Comparison of ENCODE assay signal across 20 mouse cellular contexts in the genomic region with DNA sequence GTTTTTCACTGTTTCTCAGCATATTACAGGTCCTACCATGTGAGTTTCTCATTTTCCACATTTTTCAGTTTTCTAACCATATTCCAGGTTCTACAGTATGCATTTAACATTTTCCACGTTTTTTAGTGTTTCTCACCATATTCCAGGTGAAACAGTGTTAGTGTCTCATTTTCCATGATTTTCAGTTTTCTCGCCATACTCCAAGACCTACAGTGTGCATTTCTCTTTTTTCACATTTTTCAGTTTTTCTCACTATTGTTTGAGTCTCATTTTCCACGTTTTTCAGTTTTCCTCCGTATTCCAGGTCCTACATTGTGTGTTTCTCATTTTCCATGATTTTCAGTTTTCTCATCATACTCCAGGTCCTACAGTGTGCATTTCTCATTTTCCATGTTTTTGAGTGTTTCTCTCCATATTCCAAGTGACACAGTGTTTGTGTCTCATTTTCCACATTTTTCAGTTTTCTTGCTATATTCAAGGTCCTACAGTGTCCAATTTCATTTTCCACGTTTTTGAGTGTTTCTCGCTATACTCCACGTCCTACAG.
DNase-seq lines count a peak whose midpoint lies in the region; ATAC-seq and TF ChIP-seq lines count a peak whose summit lies in the region.
"Had no signal": no experiment of that assay in that cellular context is flagged by ENCODE, and none has a peak within 500 bp of the region (broad histone marks: within the 10 kb centered on the region; RNA-seq: fewer than 3 reads in every experiment).

No protein-coding gene starts in this region.

- no peaks in the 10 kb centered on the region for H3K36me3 ChIP-seq in intestine, embryonic 14.5 days (ENCODE audit: control insufficient read depth, insufficient read depth, low read length)
- H3K36me3 ChIP-seq in intestine, embryonic 16.5 days (ENCODE audit: control insufficient read depth, insufficient read depth, low read length) = no peaks in the 10 kb centered on the region
- no peaks in the 10 kb centered on the region for H3K36me3 ChIP-seq in midbrain, postnatal 0 days (ENCODE audit: insufficient read depth, low read length)
- H3K36me3 ChIP-seq in midbrain, embryonic 15.5 days (replicated peaks) = no peaks in the 10 kb centered on the region
- H3K36me3 ChIP-seq: embryonic facial prominence, embryonic 12.5 days; heart, embryonic 10.5 days had no signal

- 0 out of 2 replicates have a peak, but pooled peaks have one; percentile 62 for ATAC-seq in intestine, embryonic 14.5 days (replicated peaks; ENCODE audit: low FRiP score, low TSS enrichment, low read depth)
- no peak for ATAC-seq in intestine, embryonic 16.5 days
- ATAC-seq in midbrain, postnatal 0 days (ENCODE audit: low FRiP score) = peak; percentile 69; the same call in 1 of the 2 replicates
- no peak for ATAC-seq in midbrain, embryonic 15.5 days (replicated peaks)
- ATAC-seq: forebrain, embryonic 13.5 days had no signal

- no peak overlapping the region for H3K4me3 ChIP-seq in intestine, embryonic 14.5 days (ENCODE audit: low read depth, low read length)
- H3K4me3 ChIP-seq in intestine, embryonic 16.5 days (ENCODE audit: low read length) = no peak overlapping the region
- H3K4me3 ChIP-seq in midbrain, postnatal 0 days (ENCODE audit: low read depth, low read length) = no peak overlapping the region
- H3K4me3 ChIP-seq in midbrain, embryonic 15.5 days = no peak overlapping the region
- H3K4me3 ChIP-seq: embryonic facial prominence, embryonic 12.5 days; forebrain, embryonic 13.5 days; gastrocnemius, adult 2 months; heart, embryonic 10.5 days had no signal

- H3K4me1 ChIP-seq in intestine, embryonic 14.5 days (replicated peaks; ENCODE audit: control insufficient read depth, insufficient read depth, low read length) = no peaks in the 10 kb centered on the region
- no peaks in the 10 kb centered on the region for H3K4me1 ChIP-seq in intestine, embryonic 16.5 days (ENCODE audit: control insufficient read depth, insufficient read depth, low read length)
- no peaks in the 10 kb centered on the region for H3K4me1 ChIP-seq in midbrain, postnatal 0 days (ENCODE audit: insufficient read depth, low read length)
- no peaks in the 10 kb centered on the region for H3K4me1 ChIP-seq in midbrain, embryonic 15.5 days
- H3K4me1 ChIP-seq: embryonic facial prominence, embryonic 12.5 days; forebrain, embryonic 13.5 days; heart, embryonic 10.5 days had no signal

- no peak overlapping the region for H3K9ac ChIP-seq in intestine, embryonic 14.5 days (ENCODE audit: low read length)
- no peak overlapping the region for H3K9ac ChIP-seq in intestine, embryonic 16.5 days (ENCODE audit: low read depth, low read length)
- no peak overlapping the region for H3K9ac ChIP-seq in midbrain, postnatal 0 days (replicated peaks; ENCODE audit: low read length, poor library complexity, severe bottlenecking)
- no peak overlapping the region for H3K9ac ChIP-seq in midbrain, embryonic 15.5 days
- H3K9ac ChIP-seq: embryonic facial prominence, embryonic 12.5 days; forebrain, embryonic 13.5 days; liver, embryonic 14.5 days had no signal

- peak; percentile 9 for DNase-seq in embryo, embryonic 10 days (ENCODE audit: low spot score)
- no peak for DNase-seq in embryo, embryonic 9.5 days (ENCODE audit: extremely low spot score)
- no peak for DNase-seq in intestine, embryonic 14.5 days (ENCODE audit: low spot score)
- DNase-seq in midbrain, postnatal 0 days (ENCODE audit: low spot score) = peak; percentile 4
- no peak for DNase-seq in spleen, postnatal 14 days (ENCODE audit: low spot score in 2 of 2)
- no peak for DNase-seq in right cerebral cortex, adult 2 months (ENCODE audit: low spot score in 2 of 2)
- DNase-seq: adrenal gland, postnatal 14 days; cerebellum, postnatal 14 days; gastrocnemius, adult 2 months; heart, postnatal 4 days; kidney, adult 9 months; lung, postnatal 36 days; right cerebral cortex, postnatal 25 days; thymus, postnatal 36 days had no signal

- peaks cover 39% of the 10 kb centered on the region for H3K9me3 ChIP-seq in intestine, embryonic 14.5 days (ENCODE audit: control insufficient read depth, low read length)
- peaks cover 24% of the 10 kb centered on the region for H3K9me3 ChIP-seq in intestine, embryonic 16.5 days (ENCODE audit: control insufficient read depth, low read length)
- peaks cover 42% of the 10 kb centered on the region for H3K9me3 ChIP-seq in midbrain, postnatal 0 days (ENCODE audit: low read length)
- peaks cover 45% of the 10 kb centered on the region for H3K9me3 ChIP-seq in midbrain, embryonic 15.5 days

- no peak overlapping the region for H3K27ac ChIP-seq in intestine, embryonic 14.5 days (ENCODE audit: low read depth)
- H3K27ac ChIP-seq in intestine, embryonic 16.5 days (ENCODE audit: low read length) = no peak overlapping the region
- no peak overlapping the region for H3K27ac ChIP-seq in midbrain, postnatal 0 days (ENCODE audit: low read depth, low read length)
- H3K27ac ChIP-seq in midbrain, embryonic 15.5 days = no peak overlapping the region
- H3K27ac ChIP-seq: embryonic facial prominence, embryonic 12.5 days; forebrain, embryonic 13.5 days; gastrocnemius, adult 2 months; heart, embryonic 10.5 days; liver, embryonic 14.5 days had no signal

- TF ChIP-seq CTCF in midbrain, postnatal 0 days (IDR thresholded peaks at IDR 0.05) = no peak

- H3K27me3 ChIP-seq in intestine, embryonic 14.5 days (replicated peaks; ENCODE audit: control insufficient read depth, insufficient read depth, low read length) = no peaks in the 10 kb centered on the region
- H3K27me3 ChIP-seq in intestine, embryonic 16.5 days (replicated peaks; ENCODE audit: control insufficient read depth, insufficient read depth, low read length) = no peaks in the 10 kb centered on the region
- H3K27me3 ChIP-seq in midbrain, postnatal 0 days (ENCODE audit: insufficient read depth, low read length) = no peaks in the 10 kb centered on the region
- no peaks in the 10 kb centered on the region for H3K27me3 ChIP-seq in midbrain, embryonic 15.5 days (replicated peaks)
- H3K27me3 ChIP-seq: embryonic facial prominence, embryonic 12.5 days; forebrain, embryonic 13.5 days had no signal

- WGBS in intestine, embryonic 14.5 days = 76% methylated on average over 7 of the region's 7 CpGs
- 81% methylated on average over 7 of the region's 7 CpGs for WGBS in intestine, embryonic 16.5 days
- WGBS in midbrain, postnatal 0 days = 75% methylated on average over 7 of the region's 7 CpGs
- 58% methylated on average over 7 of the region's 7 CpGs for WGBS in midbrain, embryonic 15.5 days

- H3K4me2 ChIP-seq in intestine, embryonic 14.5 days (ENCODE audit: low read length) = no peak overlapping the region
- no peak overlapping the region for H3K4me2 ChIP-seq in intestine, embryonic 16.5 days (ENCODE audit: low read depth, low read length)
- H3K4me2 ChIP-seq in midbrain, postnatal 0 days (ENCODE audit: low read depth, low read length, poor library complexity, severe bottlenecking) = no peak overlapping the region
- H3K4me2 ChIP-seq in midbrain, embryonic 15.5 days = no peak overlapping the region
- H3K4me2 ChIP-seq: embryonic facial prominence, embryonic 12.5 days; forebrain, embryonic 13.5 days had no signal

Comparison
In these comparisons a context has a peak if more than half of its experiments do, and no peak if none do; other contexts are left out.
1. DNase-seq: peak in embryo, embryonic 10 days (single experiment) and midbrain, postnatal 0 days (single experiment); none in embryo, embryonic 9.5 days (single experiment), intestine, embryonic 14.5 days (single experiment), spleen, postnatal 14 days (0 of 2) and right cerebral cortex, adult 2 months (0 of 2).
2. ATAC-seq: peak in intestine, embryonic 14.5 days (single experiment) and midbrain, postnatal 0 days (single experiment); none in intestine, embryonic 16.5 days (single experiment) and midbrain, embryonic 15.5 days (single experiment).